Mouse (Mus musculus) cerebellum, adult 2 months (tissue): Measurements from ENCODE around the gene Olfr1080. TPM values are rescaled to one million over a fixed set of nuclear protein-coding genes. Genes with fewer than 3 reads are reported as not detected.
"Not testable (repeated sequence)": the region's sequence is repeated elsewhere in the genome, so short reads cannot be mapped to it uniquely, and the experiment has no call there.

Experiments
- DNase-seq, 2 experiments: peaks; one replicate each; pipeline ENCODE4 v3.0.0; 2021
- H3K27ac ChIP-seq: fragments of 200-500 bp; 2 replicates; pipeline ENCODE4 v1.5.1; 2012; ENCODE audit warnings: low read length, control low read depth, inconsistent platforms; ENCODE audit not compliant: insufficient read depth
- H3K27me3 ChIP-seq: fragments of 200-500 bp; 2 replicates; pipeline ENCODE4 v1.6.1; 2012; ENCODE audit warnings: inconsistent platforms, mild to moderate bottlenecking, low read length, moderate library complexity; ENCODE audit not compliant: control insufficient read depth, insufficient read depth
- H3K4me1 ChIP-seq: fragments of 200-500 bp; 2 replicates; pipeline ENCODE4 v1.6.1; 2011; ENCODE audit warnings: low read length; ENCODE audit not compliant: control insufficient read depth, insufficient read depth
- H3K4me3 ChIP-seq: fragments of 200-500 bp; replicated peaks from 2 replicates; pipeline ENCODE3; 2011; ENCODE audit warnings: mild to moderate bottlenecking, low read depth, low read length, control low read depth; ENCODE audit not compliant: insufficient read depth
- CTCF ChIP-seq: fragments of 200-500 bp; IDR thresholded peaks from 2 replicates; pipeline ENCODE4 v1.5.1; 2011; ENCODE audit warnings: low read depth, mild to moderate bottlenecking, control low read depth, low read length, moderate library complexity, borderline replicate concordance; ENCODE audit not compliant: insufficient read depth
- POLR2A ChIP-seq: fragments of 200-500 bp; IDR thresholded peaks from 2 replicates; pipeline ENCODE4 v1.6.1; 2011; ENCODE audit warnings: low read length, control low read depth, borderline replicate concordance; ENCODE audit not compliant: insufficient read depth
- WGBS: fragments of 180-500 bp; shearing (Covaris S2); methylation state at CpG from one replicate; pipeline ENCODE4 v1.1.7; 2018; 5-methylcytosine and 5-hydroxymethylcytosine counted together
- polyA plus RNA-seq: library from polyadenylated mRNA; depleted of rRNA; stranded (reverse); fragments of >200 nt; gene quantifications from 2 replicates; pipeline ENCODE4 v1.2.3, GENCODE M21; 2012; rRNA removed

Olfr1080 gene
- polyA plus RNA-seq = not detected in 2 replicates

- H3K4me1 ChIP-seq, H3K4me3 ChIP-seq, DNase-seq, H3K27me3 ChIP-seq, H3K27ac ChIP-seq: not testable (repeated sequence)
Measured at GRCm38 (mm10) chr2:86558135-86558534, at the start of gene Olfr1080. Olfr1080 (minus strand) TSS chr2:86558235.

DNA sequence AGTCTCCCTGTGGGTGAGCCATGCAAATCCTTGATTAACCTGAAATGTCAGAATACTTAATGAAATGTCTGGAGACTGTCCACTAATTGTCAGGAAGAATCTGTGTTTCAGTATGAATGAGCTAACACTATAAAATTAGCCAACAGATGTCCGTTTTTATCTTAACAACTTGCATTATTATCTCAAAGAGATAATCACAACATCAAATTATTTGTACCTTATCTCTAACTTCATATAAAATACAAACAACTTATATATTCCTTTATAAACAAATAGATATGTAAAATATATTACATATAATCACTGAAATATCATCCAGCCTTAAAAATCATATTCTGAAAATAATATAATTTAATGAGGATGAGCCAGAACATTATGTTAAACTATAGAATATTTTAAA is 40.8 kb upstream of the Olfr1080 start, which contains the start of gene Olfr1082:
Gene Olfr1082 (minus strand): TSS at position 101 of the 400 bp plus-strand sequence.
- not testable (repeated sequence) for H3K4me1 ChIP-seq, DNase-seq, H3K4me3 ChIP-seq, H3K27ac ChIP-seq, H3K27me3 ChIP-seq
- WGBS = 31% methylated on average over 1 of the region's 1 CpGs

DNA sequence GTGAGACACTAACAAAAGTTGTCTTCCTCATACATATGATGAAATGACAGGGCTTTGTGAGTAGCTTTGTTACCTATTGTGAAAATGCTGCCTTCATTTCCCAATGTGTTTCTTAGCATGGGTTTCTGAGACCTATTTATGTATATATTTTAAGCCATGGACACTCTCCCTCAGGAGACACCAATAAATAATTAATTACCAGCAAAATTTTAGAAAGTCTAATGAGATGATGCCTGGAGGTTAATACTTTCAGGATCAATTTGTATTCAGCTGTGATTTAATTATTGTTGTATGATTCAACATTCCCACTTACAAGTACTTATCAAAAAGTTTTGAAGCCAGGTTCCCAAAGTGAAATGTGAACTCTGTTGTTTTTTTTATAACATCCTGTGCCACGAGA is 15.7 kb downstream of the Olfr1080 start, which contains the start of gene Olfr1079:
Gene Olfr1079 (minus strand): TSS at position 101 of the 400 bp plus-strand sequence.
- TF ChIP-seq CTCF (no peak), POLR2A (no peak)
- Histone ChIP-seq H3K27ac (no peak within 1 kb of the TSS), H3K4me1 (no peaks in the 10 kb centered on the region), H3K27me3 (no peaks in the 10 kb centered on the region), H3K4me3 (no peak within 1 kb of the TSS)
- WGBS = 37% methylated on average over 1 of the region's 1 CpGs
- no peak for DNase-seq

DNA sequence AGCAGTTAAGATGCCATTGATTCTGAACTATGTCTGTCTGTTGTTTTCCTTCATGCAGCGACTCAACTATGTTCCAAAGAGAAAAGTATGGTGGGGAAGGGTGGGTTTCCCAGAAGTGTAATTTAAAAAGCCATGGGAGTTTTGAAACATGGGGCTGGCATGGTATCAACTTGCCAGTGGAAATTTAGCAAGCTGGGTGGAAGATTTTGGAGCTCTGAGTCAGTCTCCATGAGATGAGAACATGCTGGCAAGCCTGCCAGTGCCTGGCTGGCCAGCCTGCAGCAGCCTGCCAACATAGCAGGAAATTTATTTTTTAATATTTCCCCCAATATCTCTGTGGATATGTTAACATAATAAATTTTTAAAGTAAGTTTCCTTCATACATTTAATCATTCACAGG is 27.0 kb downstream of the Olfr1080 start:
- Histone ChIP-seq H3K27me3 (no peaks in the 10 kb centered on the region), H3K4me1 (no peaks in the 10 kb centered on the region), H3K4me3 (no peak overlapping the region), H3K27ac (no peak overlapping the region)
- TF ChIP-seq CTCF (no peak), POLR2A (no peak)
- DNase-seq = no peak
- WGBS = 26% methylated on average over 1 of the region's 1 CpGs

DNA sequence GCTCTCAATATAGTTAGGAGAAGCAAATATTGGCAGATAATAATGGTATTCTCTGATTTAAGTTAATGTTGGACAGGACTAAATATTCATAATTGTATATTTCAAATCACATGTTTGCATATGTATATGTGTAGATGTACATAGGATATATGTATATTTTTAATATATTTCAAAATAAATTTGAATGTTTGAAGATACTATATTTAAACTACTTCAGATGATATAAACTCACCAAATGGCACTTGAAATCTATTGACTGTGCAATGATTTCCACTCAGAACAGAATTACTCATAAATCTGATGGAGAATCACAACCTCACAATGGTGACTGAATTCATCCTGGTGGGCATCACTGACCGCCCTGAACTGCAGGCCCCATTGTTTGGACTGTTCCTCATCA is 49.9 kb downstream of the Olfr1080 start, which contains the start of gene Olfr1076:
Gene Olfr1076 (plus strand): TSS at position 301 of the 400 bp plus-strand sequence.
- TF ChIP-seq CTCF (no peak), POLR2A (no peak)
- Histone ChIP-seq H3K27me3 (no peaks in the 10 kb centered on the region), H3K4me3 (no peak within 1 kb of the TSS), H3K4me1 (no peaks in the 10 kb centered on the region), H3K27ac (no peak within 1 kb of the TSS)
- WGBS = 85% methylated on average over 1 of the region's 1 CpGs
- no peak for DNase-seq

Other genes with a start within 250 kb of the Olfr1080 start
- gene Olfr1053, start 243.0 kb downstream of the Olfr1080 start, polyA plus RNA-seq = not detected in 2 replicates
- gene Olfr1054, start 222.8 kb downstream of the Olfr1080 start, polyA plus RNA-seq = not detected in 2 replicates
- gene Olfr1055, start 208.0 kb downstream of the Olfr1080 start, polyA plus RNA-seq = not detected in 2 replicates
- not detected in 2 replicates for gene Olfr1056, start 195.8 kb downstream of the Olfr1080 start, polyA plus RNA-seq
- not detected in 2 replicates for gene Olfr1057, start 179.8 kb downstream of the Olfr1080 start, polyA plus RNA-seq
- not detected in 2 replicates for gene Olfr1058, start 169.7 kb downstream of the Olfr1080 start, polyA plus RNA-seq
- gene Olfr1061, start 144.2 kb downstream of the Olfr1080 start, polyA plus RNA-seq = not detected in 2 replicates
- gene Olfr1062, start 131.5 kb downstream of the Olfr1080 start, polyA plus RNA-seq = not detected in 2 replicates
- gene Olfr1065, start 107.6 kb downstream of the Olfr1080 start, polyA plus RNA-seq = not detected in 2 replicates
- not detected in 2 replicates for gene Olfr1066, start 102.0 kb downstream of the Olfr1080 start, polyA plus RNA-seq
- not detected in 2 replicates for gene Olfr228, start 70.8 kb downstream of the Olfr1080 start, polyA plus RNA-seq
- not detected in 2 replicates for gene Olfr1076, start 49.8 kb downstream of the Olfr1080 start, polyA plus RNA-seq
- gene Olfr1079, start 15.8 kb downstream of the Olfr1080 start, polyA plus RNA-seq = not detected in 2 replicates
- gene Olfr1082, start 40.7 kb upstream of the Olfr1080 start, polyA plus RNA-seq = not detected in 2 replicates
- gene Olfr1084, start 81.5 kb upstream of the Olfr1080 start, polyA plus RNA-seq = not detected in 2 replicates
- not detected in 2 replicates for gene Olfr1085, start 103.8 kb upstream of the Olfr1080 start, polyA plus RNA-seq
- gene Olfr1086, start 121.9 kb upstream of the Olfr1080 start, polyA plus RNA-seq = not detected in 2 replicates
- not detected in 2 replicates for gene Olfr1087, start 140.2 kb upstream of the Olfr1080 start, polyA plus RNA-seq
- not detected in 2 replicates for gene Olfr1089, start 175.5 kb upstream of the Olfr1080 start, polyA plus RNA-seq
- not detected in 2 replicates for gene Olfr1090, start 200.8 kb upstream of the Olfr1080 start, polyA plus RNA-seq
- gene Olfr1093, start 224.2 kb upstream of the Olfr1080 start, polyA plus RNA-seq = not detected in 2 replicates